Mouse (Mus musculus) embryonic facial prominence, embryonic 12.5 days (tissue): Measurements from ENCODE around the gene Mark1. TPM values are rescaled to one million over a fixed set of nuclear protein-coding genes. Genes with fewer than 3 reads are reported as not detected.

Source experiments
- ATAC-seq: fragments of 200-750 bp; cut with Nextera tagmentation; 2 replicates; pipeline ENCODE4 v1.8.0; 2017; ENCODE audit not compliant: insufficient number of reproducible peaks, insufficient read depth, low FRiP score, low TSS enrichment
- H3K27ac ChIP-seq: fragments of 300-500 bp; sonication (generic); 2 replicates; pipeline ENCODE4 v1.5.1; 2016; ENCODE audit warnings: mild to moderate bottlenecking
- H3K27me3 ChIP-seq: fragments of 300-500 bp; sonication (generic); 2 replicates; pipeline ENCODE4 v1.6.1; 2016; ENCODE audit warnings: mild to moderate bottlenecking, moderate library complexity
- H3K36me3 ChIP-seq: fragments of 300-500 bp; sonication (generic); 2 replicates; pipeline ENCODE4 v1.6.1; 2016; ENCODE audit warnings: mild to moderate bottlenecking
- H3K4me1 ChIP-seq: fragments of 300-500 bp; sonication (generic); 2 replicates; pipeline ENCODE4 v1.6.1; 2016
- H3K4me2 ChIP-seq: fragments of 300-500 bp; sonication (generic); replicated peaks from 2 replicates; pipeline ENCODE4 v1.6.1; 2016; ENCODE audit warnings: mild to moderate bottlenecking, moderate library complexity
- H3K4me3 ChIP-seq: fragments of 300-500 bp; sonication (generic); 2 replicates; pipeline ENCODE4 v1.5.1; 2016; ENCODE audit warnings: mild to moderate bottlenecking
- H3K9ac ChIP-seq: fragments of 300-500 bp; sonication (generic); 2 replicates; pipeline ENCODE4 v1.6.1; 2016; ENCODE audit warnings: mild to moderate bottlenecking, moderate library complexity
- H3K9me3 ChIP-seq: fragments of 300-500 bp; sonication (generic); 2 replicates; pipeline ENCODE4 v1.6.1; 2016; ENCODE audit warnings: mild to moderate bottlenecking, moderate library complexity
- WGBS: fragments of 180-500 bp; shearing (Covaris S2); methylation state at CpG from one replicate; pipeline ENCODE4 v1.1.7; 2016; 5-methylcytosine and 5-hydroxymethylcytosine counted together
- polyA plus RNA-seq: library from polyadenylated mRNA; unstranded; fragments of >200 nt; fragmentation: Nextera tagmentation; extraction: Ambion mirVana; gene quantifications from 2 replicates; pipeline ENCODE4 v1.2.1, GENCODE M21; 2016

Mark1 gene
- polyA plus RNA-seq, 1 experiment from 2014 or later: 4.6 TPM

DNA sequence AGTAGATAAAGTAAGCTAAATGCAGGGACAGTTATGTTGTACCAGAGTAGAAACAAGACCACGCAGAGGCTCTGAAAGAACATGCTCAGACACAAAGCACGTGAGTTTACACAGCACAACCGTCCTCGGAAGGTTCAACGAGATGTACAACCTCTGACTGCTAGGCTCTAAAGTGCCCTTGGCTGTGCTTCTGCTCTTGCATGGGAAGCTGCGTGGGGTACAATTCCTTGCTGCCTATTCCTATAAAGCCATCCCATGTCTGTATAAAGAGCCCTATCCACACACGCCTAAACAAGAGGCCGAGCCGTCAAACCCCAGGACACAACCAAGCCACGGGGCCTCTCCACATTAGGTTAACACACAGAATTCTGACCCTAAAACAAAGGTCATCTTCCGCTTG, 1.9 kb downstream of the Mark1 start:
- Histone ChIP-seq H3K36me3 (no peaks in the 10 kb centered on the region), H3K27me3 (no peaks in the 10 kb centered on the region), H3K27ac (no peak overlapping the region), H3K9me3 (no peaks in the 10 kb centered on the region), H3K9ac (no peak overlapping the region), H3K4me3 (no peak overlapping the region), H3K4me1 (peaks cover 18% of the 10 kb centered on the region; the same call in 1 of the 2 replicates), H3K4me2 (peak overlapping the region; percentile 72)
- 51% methylated on average over 11 of the region's 11 CpGs for WGBS
- no peak for ATAC-seq

GRCm38 (mm10) chr1:184995335-184995734, 4.0 kb downstream of the Mark1 start:
- H3K36me3 ChIP-seq: no peaks in the 10 kb centered on the region
- 75% methylated on average over 4 of the region's 4 CpGs for WGBS
- no peak overlapping the region for H3K27ac ChIP-seq
- H3K4me1 ChIP-seq: peaks cover 17% of the 10 kb centered on the region; the same call in 1 of the 2 replicates
- H3K27me3 ChIP-seq: no peaks in the 10 kb centered on the region
- no peaks in the 10 kb centered on the region for H3K9me3 ChIP-seq
- no peak for ATAC-seq
- H3K4me2 ChIP-seq: no peak overlapping the region
- no peak overlapping the region for H3K4me3 ChIP-seq
- H3K9ac ChIP-seq: no peak overlapping the region

GRCm38 (mm10) chr1:184991191-184991590, 8.2 kb downstream of the Mark1 start:
- ATAC-seq: no peak
- 91% methylated on average over 10 of the region's 10 CpGs for WGBS

DNA sequence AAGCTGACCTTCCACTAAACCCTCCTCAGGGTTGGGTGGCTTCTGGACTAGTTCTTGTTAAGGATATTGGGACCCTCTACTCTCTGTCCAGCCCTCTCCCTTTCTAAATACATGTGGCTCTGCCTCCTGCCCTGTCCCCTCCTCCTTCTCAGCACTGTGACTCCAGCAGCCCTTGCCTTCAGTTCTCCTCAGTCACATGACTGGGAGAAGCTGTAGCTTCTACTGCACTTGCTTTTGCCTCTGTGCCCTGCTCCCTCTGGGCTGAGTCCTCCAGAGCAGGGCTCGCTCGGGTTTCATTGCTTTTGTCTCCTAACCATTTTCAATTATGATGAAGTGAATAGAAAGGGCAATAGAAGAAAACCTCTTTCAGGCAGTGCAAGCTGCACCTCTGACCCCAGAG, 12.6 kb downstream of the Mark1 start:
- H3K36me3 ChIP-seq: no peaks in the 10 kb centered on the region
- no peak overlapping the region for H3K9ac ChIP-seq
- no peak overlapping the region for H3K4me2 ChIP-seq
- no peak for ATAC-seq
- no peaks in the 10 kb centered on the region for H3K9me3 ChIP-seq
- H3K4me3 ChIP-seq: no peak overlapping the region
- WGBS: 43% methylated on average over 2 of the region's 2 CpGs
- 0 out of 2 replicates have a peak, but pooled peaks cover 9% of the 10 kb centered on the region for H3K4me1 ChIP-seq
- H3K27ac ChIP-seq: no peak overlapping the region
- no peaks in the 10 kb centered on the region for H3K27me3 ChIP-seq

More at GRCm38 (mm10) chr1:184991191-184991590, 8.2 kb downstream of the Mark1 start:
- H3K27ac ChIP-seq: no peak overlapping the region
- no peak overlapping the region for H3K4me3 ChIP-seq
- H3K36me3 ChIP-seq: no peaks in the 10 kb centered on the region
- H3K4me2 ChIP-seq: no peak overlapping the region
- H3K9ac ChIP-seq: no peak overlapping the region
- no peaks in the 10 kb centered on the region for H3K9me3 ChIP-seq
- H3K4me1 ChIP-seq: peaks cover 12% of the 10 kb centered on the region; the same call in 1 of the 2 replicates
- H3K27me3 ChIP-seq: no peaks in the 10 kb centered on the region

DNA sequence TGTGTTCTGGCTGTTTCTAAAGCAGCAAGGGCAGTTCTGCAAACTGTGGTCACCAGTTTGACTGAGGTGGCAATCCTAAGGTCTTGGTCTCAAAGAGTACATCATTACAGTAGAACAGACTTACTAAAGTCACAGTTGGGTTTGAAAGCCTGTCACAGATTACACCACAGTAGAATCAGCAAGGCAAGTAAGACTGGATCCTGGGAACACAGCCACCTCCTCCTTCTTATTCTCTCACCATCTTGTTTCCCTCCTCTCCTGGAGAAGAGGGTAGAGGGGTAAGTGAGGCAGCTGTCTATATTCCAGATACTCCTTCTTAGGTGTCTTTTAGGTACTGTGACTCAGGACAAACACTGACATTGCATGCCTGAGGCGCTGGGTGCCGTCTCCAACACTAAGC, 14.6 kb downstream of the Mark1 start:
- Histone ChIP-seq H3K9ac (no peak overlapping the region), H3K27me3 (no peaks in the 10 kb centered on the region), H3K27ac (no peak overlapping the region), H3K36me3 (no peaks in the 10 kb centered on the region), H3K4me3 (no peak overlapping the region), H3K4me2 (no peak overlapping the region), H3K9me3 (no peaks in the 10 kb centered on the region), H3K4me1 (0 out of 2 replicates have a peak, but pooled peaks cover 9% of the 10 kb centered on the region)
- 72% methylated on average over 2 of the region's 2 CpGs for WGBS
- no peak for ATAC-seq

DNA sequence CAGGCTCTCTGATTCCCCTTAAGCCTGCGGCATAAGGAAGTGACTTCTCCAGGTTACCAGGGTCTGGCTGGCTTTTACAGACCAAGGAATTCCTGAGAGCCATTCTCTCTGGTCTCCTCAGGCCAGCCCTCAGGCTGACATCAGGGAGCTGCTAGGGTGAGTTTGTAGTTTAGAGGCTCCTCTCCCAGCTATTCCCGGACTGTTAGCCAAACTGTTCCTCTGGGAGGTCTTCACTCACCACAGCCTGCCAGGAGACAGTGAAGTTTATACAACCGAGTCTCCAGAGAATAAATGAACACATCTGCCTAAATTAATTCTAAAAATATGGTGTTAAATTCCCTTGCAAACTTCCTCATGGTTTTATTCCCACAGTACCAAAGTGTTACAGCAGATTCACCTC, 15.6 kb downstream of the Mark1 start:
- no peak overlapping the region for H3K9ac ChIP-seq
- WGBS: 59% methylated on average over 3 of the region's 3 CpGs
- H3K36me3 ChIP-seq: no peaks in the 10 kb centered on the region
- H3K4me1 ChIP-seq: 0 out of 2 replicates have a peak, but pooled peaks cover 6% of the 10 kb centered on the region
- no peak overlapping the region for H3K4me3 ChIP-seq
- H3K27me3 ChIP-seq: no peaks in the 10 kb centered on the region
- H3K4me2 ChIP-seq: no peak overlapping the region
- ATAC-seq: no peak
- no peak overlapping the region for H3K27ac ChIP-seq
- no peaks in the 10 kb centered on the region for H3K9me3 ChIP-seq

DNA sequence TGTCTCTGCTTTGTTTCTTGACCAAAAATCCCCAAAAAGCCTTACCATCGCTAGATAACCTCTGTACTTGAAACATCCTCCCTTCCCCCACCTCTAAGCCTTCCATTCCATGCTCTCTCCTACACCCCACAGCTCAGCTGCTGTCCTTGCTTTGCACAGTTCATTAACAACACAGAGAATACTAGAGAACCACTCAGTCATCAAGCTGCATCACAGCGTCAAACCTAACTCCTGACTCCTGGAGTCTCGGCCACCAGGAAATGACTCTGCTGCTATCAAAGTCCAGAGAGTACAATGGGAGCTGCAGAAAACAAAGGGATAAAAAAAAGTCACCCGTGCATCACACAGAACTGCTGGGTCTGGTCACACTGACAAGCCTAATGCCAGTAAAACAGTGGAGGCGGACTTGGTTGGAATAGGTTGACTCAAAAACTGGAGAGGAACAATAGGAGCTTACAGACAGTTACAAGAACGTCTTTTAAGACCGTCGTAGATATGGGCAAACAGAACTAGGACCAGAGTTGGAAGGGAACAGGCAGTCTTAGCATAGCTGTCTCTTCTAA, 27.1 kb downstream of the Mark1 start:
- Histone ChIP-seq H3K4me3 (no peak overlapping the region), H3K27me3 (no peaks in the 10 kb centered on the region), H3K9ac (no peak overlapping the region), H3K27ac (0 out of 2 replicates have a peak overlapping the region, but pooled peaks have one; percentile 9), H3K36me3 (no peaks in the 10 kb centered on the region), H3K4me1 (no peaks in the 10 kb centered on the region), H3K4me2 (no peak overlapping the region), H3K9me3 (no peaks in the 10 kb centered on the region)
- 68% methylated on average over 8 of the region's 8 CpGs for WGBS
- no peak for ATAC-seq

- H3K9ac ChIP-seq: no peak overlapping the region
- ATAC-seq: no peak
- no peaks in the 10 kb centered on the region for H3K36me3 ChIP-seq
- H3K27ac ChIP-seq: no peak overlapping the region
- no peaks in the 10 kb centered on the region for H3K9me3 ChIP-seq
- H3K27me3 ChIP-seq: no peaks in the 10 kb centered on the region
- WGBS: 86% methylated on average over 4 of the region's 4 CpGs
- peaks cover 4% of the 10 kb centered on the region; the same call in 1 of the 2 replicates for H3K4me1 ChIP-seq
- no peak overlapping the region for H3K4me3 ChIP-seq
- H3K4me2 ChIP-seq: no peak overlapping the region
Measured at GRCm38 (mm10) chr1:184969374-184969773, 30.0 kb downstream of the Mark1 start.

DNA sequence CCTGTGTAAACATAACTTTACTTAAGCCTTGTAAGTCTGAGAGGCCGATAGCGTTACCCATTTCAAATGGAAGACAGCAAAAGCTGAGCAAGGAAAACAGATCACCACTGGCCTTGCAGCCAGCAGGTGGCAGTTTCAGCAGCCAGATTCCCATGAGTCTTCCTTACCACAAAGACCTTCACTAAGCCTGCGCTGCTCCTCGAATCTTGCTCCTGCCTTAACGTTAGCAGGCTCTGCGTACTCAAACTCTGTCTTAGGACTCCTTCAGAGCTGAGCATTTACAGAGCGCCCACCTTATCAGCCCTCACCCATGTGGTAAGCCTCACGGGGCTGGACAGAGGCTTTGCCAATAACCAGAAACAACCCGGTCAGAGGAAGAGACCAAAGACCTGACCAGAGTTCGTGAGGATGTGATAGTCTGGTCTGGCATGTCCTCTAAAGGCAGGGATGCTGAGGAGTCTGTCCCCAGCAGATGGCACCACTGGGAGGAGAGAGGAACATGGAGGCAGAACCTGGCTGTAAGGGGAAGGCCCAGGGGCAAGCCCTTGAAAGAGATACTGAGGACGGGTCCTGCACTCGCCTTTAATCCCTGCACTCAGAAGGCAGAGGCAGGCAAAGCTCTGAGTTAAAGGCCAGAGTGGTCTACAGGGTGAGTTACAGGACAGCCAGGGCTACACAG, 33.5 kb downstream of the Mark1 start:
- no peaks in the 10 kb centered on the region for H3K36me3 ChIP-seq
- peaks cover 4% of the 10 kb centered on the region; the same call in 1 of the 2 replicates for H3K4me1 ChIP-seq
- ATAC-seq: no peak
- H3K9ac ChIP-seq: no peak overlapping the region
- H3K9me3 ChIP-seq: peaks cover 11% of the 10 kb centered on the region; the same call in 1 of the 2 replicates
- no peak overlapping the region for H3K27ac ChIP-seq
- no peak overlapping the region for H3K4me3 ChIP-seq
- no peaks in the 10 kb centered on the region for H3K27me3 ChIP-seq
- no peak overlapping the region for H3K4me2 ChIP-seq
- WGBS: 61% methylated on average over 12 of the region's 12 CpGs

DNA sequence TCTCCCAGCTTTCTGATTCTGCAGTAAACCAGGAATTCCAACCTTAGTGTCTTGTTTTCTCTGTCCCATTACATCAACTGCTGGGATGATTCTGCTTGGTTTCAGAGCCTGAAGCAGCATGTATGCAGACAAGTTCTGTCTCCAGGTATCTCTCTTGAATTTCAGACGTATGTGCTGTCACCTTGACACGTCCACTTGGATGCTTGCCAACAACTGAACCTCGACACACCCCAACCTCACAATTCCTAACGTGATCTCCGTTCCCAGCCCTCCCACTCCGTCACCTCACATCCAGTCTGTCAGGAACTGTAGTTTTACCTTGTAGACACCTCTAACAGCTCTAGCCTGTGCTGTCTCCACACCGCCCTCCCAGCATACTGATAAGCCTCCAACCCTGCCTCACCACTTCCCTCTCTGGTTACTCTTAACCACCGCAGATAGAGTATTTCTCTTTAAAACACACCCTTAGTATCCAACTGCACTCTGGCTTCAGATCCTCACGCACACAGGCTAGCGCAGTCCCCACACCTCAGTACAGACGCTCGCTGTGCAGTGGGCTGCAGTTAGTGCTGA, 36.2 kb downstream of the Mark1 start:
- H3K27ac ChIP-seq: no peak overlapping the region
- peaks cover 4% of the 10 kb centered on the region; the same call in 1 of the 2 replicates for H3K4me1 ChIP-seq
- no peaks in the 10 kb centered on the region for H3K36me3 ChIP-seq
- no peak for ATAC-seq
- H3K9me3 ChIP-seq: peaks cover 11% of the 10 kb centered on the region; the same call in 1 of the 2 replicates
- no peak overlapping the region for H3K4me3 ChIP-seq
- H3K9ac ChIP-seq: no peak overlapping the region
- H3K4me2 ChIP-seq: no peak overlapping the region
- 82% methylated on average over 12 of the region's 12 CpGs for WGBS
- no peaks in the 10 kb centered on the region for H3K27me3 ChIP-seq

- Histone ChIP-seq H3K9ac (no peak overlapping the region), H3K36me3 (no peaks in the 10 kb centered on the region), H3K27ac (no peak overlapping the region), H3K4me1 (peaks cover 4% of the 10 kb centered on the region; the same call in 1 of the 2 replicates), H3K27me3 (no peaks in the 10 kb centered on the region), H3K4me3 (no peak overlapping the region), H3K9me3 (peaks cover 14% of the 10 kb centered on the region; the same call in 1 of the 2 replicates), H3K4me2 (no peak overlapping the region)
- no peak for ATAC-seq
- WGBS: 83% methylated on average over 5 of the region's 5 CpGs
Measured at GRCm38 (mm10) chr1:184961853-184962252, 37.5 kb downstream of the Mark1 start.

DNA sequence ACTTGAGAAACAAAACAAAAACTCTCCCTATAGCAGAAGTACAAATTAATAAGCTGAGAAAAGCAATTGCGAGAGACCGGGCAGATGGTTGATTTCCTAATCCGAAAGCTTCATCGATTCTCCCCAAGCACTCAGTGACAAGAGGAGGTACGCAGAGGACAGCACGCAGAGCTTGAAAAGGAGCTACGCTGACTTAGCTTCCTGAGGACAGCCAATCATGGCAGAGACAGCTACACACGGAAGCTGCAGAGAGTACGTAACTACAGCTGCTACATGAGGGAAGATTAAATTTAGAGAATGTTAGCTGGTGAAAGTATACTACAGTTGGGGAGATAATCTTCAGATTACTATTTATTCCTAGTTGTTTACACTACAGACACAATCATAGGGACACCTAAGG, 40.6 kb downstream of the Mark1 start:
- no peak overlapping the region for H3K9ac ChIP-seq
- H3K27me3 ChIP-seq: no peaks in the 10 kb centered on the region
- no peaks in the 10 kb centered on the region for H3K36me3 ChIP-seq
- no peak for ATAC-seq
- H3K4me1 ChIP-seq: no peaks in the 10 kb centered on the region
- H3K9me3 ChIP-seq: peaks cover 16% of the 10 kb centered on the region; the same call in 1 of the 2 replicates
- WGBS: 76% methylated on average over 9 of the region's 9 CpGs
- no peak overlapping the region for H3K4me3 ChIP-seq
- H3K27ac ChIP-seq: no peak overlapping the region
- H3K4me2 ChIP-seq: no peak overlapping the region
